8 mouse cellular contexts compared by ENCODE assay signal in the genomic region with DNA sequence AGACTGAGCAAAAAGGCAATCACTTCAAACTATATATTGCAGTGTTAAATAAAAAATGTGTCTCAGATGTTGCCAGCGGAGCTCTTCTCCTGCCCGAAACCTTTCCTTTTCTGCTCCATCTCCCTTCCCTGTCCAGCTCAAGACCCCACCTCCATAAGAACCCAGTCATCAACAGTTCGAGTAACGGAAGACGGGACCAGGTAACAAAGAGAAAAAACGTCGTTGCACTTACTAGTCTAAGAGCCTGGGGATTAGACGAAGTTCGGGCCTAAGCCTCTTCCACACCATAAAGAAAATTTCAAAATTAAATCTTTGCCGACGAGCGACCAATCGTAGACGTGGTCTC. TPM values are rescaled to one million over a fixed set of nuclear protein-coding genes. Genes with fewer than 3 reads are reported as not detected.
DNase-seq lines count a peak whose midpoint lies in the region; ATAC-seq and TF ChIP-seq lines count a peak whose summit lies in the region.

A gene (minus strand): TSS at position 300 of the 346 bp plus-strand sequence.

- peaks cover 31% of the 10 kb centered on the region for H3K79me2 ChIP-seq in MEL (ENCODE audit: control insufficient read depth, insufficient read depth, low read length, poor library complexity)

- intact Hi-C loops in heart, postnatal 36 days (cut with DNase I): no loop called here

- H3K4me1 ChIP-seq in heart, embryonic 13.5 days: peaks cover 35% of the 10 kb centered on the region
- H3K4me1 ChIP-seq in MEL (ENCODE audit: control insufficient read depth in 1 of 2, insufficient read depth in 2 of 2, low read length in 2 of 2): peaks cover 6 to 7% of the 10 kb centered on the region in 2 experiments; a peak in 3 of 4 replicates
- H3K4me1 ChIP-seq in hindbrain, embryonic 10.5 days (replicated peaks): peaks cover 39% of the 10 kb centered on the region
- peaks cover 22% of the 10 kb centered on the region; the same call in 1 of the 2 replicates for H3K4me1 ChIP-seq in megakaryocyte, embryonic 14.5 days

- peak in 1 of 2 experiments; percentile 36; a peak in 2 of 4 replicates for TF ChIP-seq POLR2A in MEL (IDR thresholded peaks at IDR 0.05; ENCODE audit: control insufficient read depth in 1 of 2, insufficient read depth in 1 of 2, low read depth in 1 of 2, low read length in 2 of 2, poor library complexity in 1 of 2)

- no peaks in the 10 kb centered on the region for H3K27me3 ChIP-seq in heart, embryonic 13.5 days (replicated peaks)
- H3K27me3 ChIP-seq in MEL (ENCODE audit: control insufficient read depth in 1 of 2, insufficient read depth in 2 of 2, low read length in 2 of 2): no peaks in the 10 kb centered on the region
- H3K27me3 ChIP-seq in hindbrain, embryonic 10.5 days (ENCODE audit: insufficient read depth, poor library complexity, severe bottlenecking): no peaks in the 10 kb centered on the region
- no peaks in the 10 kb centered on the region for H3K27me3 ChIP-seq in megakaryocyte, embryonic 14.5 days (replicated peaks)

- H3K4me3 ChIP-seq in heart, embryonic 13.5 days: peak within 1 kb of the TSS; percentile 96
- peak within 1 kb of the TSS; percentile 86 to 91 for H3K4me3 ChIP-seq in MEL (ENCODE audit: control insufficient read depth in 1 of 2, insufficient read depth in 1 of 2, low read depth in 2 of 2, low read length in 2 of 2)
- H3K4me3 ChIP-seq in hindbrain, embryonic 10.5 days: peak within 1 kb of the TSS; percentile 98
- H3K4me3 ChIP-seq in megakaryocyte, embryonic 14.5 days (replicated peaks): peak within 1 kb of the TSS; percentile 97

- no peak for DNase-seq in heart, postnatal 36 days
- DNase-seq in MEL (ENCODE audit: low read depth, low spot score): no peak
- DNase-seq in hindbrain, embryonic 10.5 days (ENCODE audit: low spot score): no peak
- DNase-seq in thymus, adult 18-20 months: no peak
- DNase-seq in T-cell, adult 2 months (ENCODE audit: low spot score): no peak

- H3K9ac ChIP-seq in heart, embryonic 13.5 days: peak within 1 kb of the TSS; percentile 98
- H3K9ac ChIP-seq in MEL (ENCODE audit: control insufficient read depth, low read depth, low read length, poor library complexity, severe bottlenecking): peak within 1 kb of the TSS; percentile 89

- no peak for ATAC-seq in heart, embryonic 13.5 days (ENCODE audit: extremely low read depth, insufficient number of reproducible peaks, low FRiP score, low TSS enrichment)
- ATAC-seq in frontal cortex, adult (ENCODE audit: low TSS enrichment): no peak

- H3K36me3 ChIP-seq in heart, embryonic 13.5 days: peaks cover 45% of the 10 kb centered on the region
- H3K36me3 ChIP-seq in MEL (ENCODE audit: control insufficient read depth in 1 of 2, insufficient read depth in 2 of 2, low read length in 2 of 2): peaks cover 16 to 42% of the 10 kb centered on the region in 2 experiments
- peaks cover 50% of the 10 kb centered on the region for H3K36me3 ChIP-seq in hindbrain, embryonic 10.5 days
- peaks cover 48% of the 10 kb centered on the region for H3K36me3 ChIP-seq in megakaryocyte, embryonic 14.5 days (replicated peaks; ENCODE audit: low read length)

- H3K9me3 ChIP-seq in heart, embryonic 13.5 days: no peaks in the 10 kb centered on the region
- no peaks in the 10 kb centered on the region for H3K9me3 ChIP-seq in MEL (replicated peaks; ENCODE audit: insufficient read depth, low read length)
- no peaks in the 10 kb centered on the region for H3K9me3 ChIP-seq in hindbrain, embryonic 10.5 days
- no peaks in the 10 kb centered on the region for H3K9me3 ChIP-seq in megakaryocyte, embryonic 14.5 days

- H3K27ac ChIP-seq in heart, embryonic 13.5 days (replicated peaks): peak within 1 kb of the TSS; percentile 98
- peak within 1 kb of the TSS; percentile 96 for H3K27ac ChIP-seq in MEL (ENCODE audit: control insufficient read depth, low read depth, low read length)
- H3K27ac ChIP-seq in hindbrain, embryonic 10.5 days: peak within 1 kb of the TSS; percentile 100

- TF ChIP-seq RAD21 in MEL (IDR thresholded peaks at IDR 0.05; ENCODE audit: low read depth, low read length): no peak

- no peak for TF ChIP-seq CTCF in MEL (IDR thresholded peaks at IDR 0.05 in 2 of 3, conservative IDR thresholded peaks at IDR 0.05 in 1 of 3; ENCODE audit: control insufficient read depth in 1 of 3, insufficient read depth in 1 of 3, low read depth in 2 of 3, low read length in 3 of 3, poor library complexity in 1 of 3, severe bottlenecking in 1 of 3)

- TF ChIP-seq EP300 in MEL (IDR thresholded peaks at IDR 0.05; ENCODE audit: low read depth in 1 of 2, low read length in 2 of 2): no peak

- under 1% methylated on average over 14 of the region's 14 CpGs for WGBS in heart, embryonic 13.5 days
- WGBS in hindbrain, embryonic 10.5 days: under 1% methylated on average over 14 of the region's 14 CpGs

- H3K4me2 ChIP-seq in heart, embryonic 13.5 days: peak within 1 kb of the TSS; percentile 77

TF ChIP-seq in MEL, 35 proteins besides CTCF, POLR2A, EP300 and RAD21:
- no peak for TF ChIP-seq ETS1 (IDR thresholded peaks at IDR 0.05; ENCODE audit: low read depth, low read length)
- peak; percentile 47; the same call in 1 of the 2 replicates for TF ChIP-seq RCOR1 (IDR thresholded peaks at IDR 0.05; ENCODE audit: low read depth, low read length)
- no peak for TF ChIP-seq ZMIZ1 (IDR thresholded peaks at IDR 0.05; ENCODE audit: low read depth, low read length)
- peak; percentile 19; the same call in 1 of the 2 replicates for TF ChIP-seq MAX (IDR thresholded peaks at IDR 0.05; ENCODE audit: low read length)
- TF ChIP-seq TCF12 (IDR thresholded peaks at IDR 0.05; ENCODE audit: low read depth, low read length): peak; percentile 29; the same call in 1 of the 2 replicates
- peak; percentile 67 for TF ChIP-seq MYC (IDR thresholded peaks at IDR 0.05; ENCODE audit: low read depth, low read length)
- TF ChIP-seq SIN3A (IDR thresholded peaks at IDR 0.05; ENCODE audit: low read length): peak; percentile 88
- TF ChIP-seq BHLHE40 (IDR thresholded peaks at IDR 0.05; ENCODE audit: borderline replicate concordance, low read depth, low read length): no peak
- peak; percentile 68 for TF ChIP-seq NELFE (IDR thresholded peaks at IDR 0.05; ENCODE audit: low read depth, low read length)
- TF ChIP-seq POLR2AphosphoS5 (IDR thresholded peaks at IDR 0.05; ENCODE audit: borderline replicate concordance, low read depth, low read length): no peak
- peak; percentile 70; the same call in 1 of the 2 replicates for TF ChIP-seq MXI1 (IDR thresholded peaks at IDR 0.05; ENCODE audit: low read depth, low read length)
- TF ChIP-seq ZNF384 (IDR thresholded peaks at IDR 0.05; ENCODE audit: low read depth, low read length): 0 out of 2 replicates have a peak, but pooled peaks have one; percentile 2
- TF ChIP-seq CHD1 (IDR thresholded peaks at IDR 0.05; ENCODE audit: low read depth, low read length): no peak
- TF ChIP-seq MAFK (IDR thresholded peaks at IDR 0.05; ENCODE audit: borderline replicate concordance, low read depth, low read length): no peak

RNA-seq across cellular contexts. Expression of the gene that starts here (rescaled TPM):
- polyA plus RNA-seq in heart, embryonic 13.5 days (2015; fragmentation: Nextera tagmentation; extraction: Ambion mirVana): 6.3 and 6.9 TPM in 2 replicates
- total RNA-seq in heart, postnatal 36 days (2021): under 1 TPM; 0.27 to 0.47 TPM
- 4.9 and 7.6 TPM in 2 replicates for total RNA-seq in MEL (2012; rRNA removed)
- polyA plus RNA-seq in MEL (2012; ENCODE audit: insufficient read depth in 1 of 2, insufficient read length in 2 of 2, low read depth in 1 of 2, low replicate concordance in 2 of 2, missing spikeins in 1 of 2): 10 to 100 TPM; 19.3 to 50.6 TPM
- polyA plus RNA-seq in hindbrain, embryonic 10.5 days (2016; fragmentation: Nextera tagmentation; extraction: Ambion mirVana): 14.5 and 18.1 TPM in 2 replicates
- 0.71 and 0.74 TPM in 2 replicates for polyA plus RNA-seq in megakaryocyte, embryonic 14.5 days (2012; ENCODE audit: insufficient read depth, low replicate concordance)
